Mouse (Mus musculus): ENCODE results near the gene Kif3a.

DNA sequence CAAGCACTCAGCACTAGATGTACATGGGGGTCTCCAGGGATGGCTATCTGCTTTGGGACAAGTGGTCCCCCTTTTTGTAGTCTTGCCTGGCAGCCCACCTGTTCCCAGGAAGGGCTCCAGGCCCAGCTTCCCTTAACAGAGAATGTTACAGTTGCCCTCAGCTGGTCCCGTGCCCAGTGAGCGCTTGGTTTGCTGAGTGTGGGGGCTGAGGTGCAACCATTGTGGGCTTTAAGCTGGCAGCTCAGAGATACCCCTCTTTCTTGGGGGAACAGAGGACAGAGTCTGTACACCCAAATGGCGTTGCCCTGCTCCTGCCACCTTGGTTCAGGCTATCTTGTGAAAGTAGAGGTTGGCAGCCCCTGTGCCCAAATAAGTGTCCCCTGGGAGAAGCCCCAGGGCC is 26.8 kb upstream of the Kif3a start:
- TF ChIP-seq CTCF (conservative IDR thresholded peaks at IDR 0.05; ENCODE audit: low read length) (no peak), NANOG (IDR thresholded peaks at IDR 0.05; ENCODE audit: borderline replicate concordance, low read length) (no peak), POU5F1 (IDR thresholded peaks at IDR 0.05; ENCODE audit: borderline replicate concordance, low read length) (no peak)

Data from E14TG2a.4 (cell line).